Mouse (Mus musculus) gastrocnemius, adult 8-10 months (tissue): ENCODE results near the gene Dnah11. TPM values are rescaled to one million over a fixed set of nuclear protein-coding genes. Genes with fewer than 3 reads are reported as not detected.

Experiments
- DNase-seq, 2 experiments: peaks; one replicate each; pipeline ENCODE4 v3.0.0; 2022; ENCODE audit warnings: low spot score in 2 of 2
- total RNA-seq, 4 experiments: library from RNA; stranded (reverse); gene quantifications; 2 replicates each; pipeline ENCODE4 v1.2.4; 2022

Dnah11 gene
- total RNA-seq, 4 experiments from 2014 or later, result 0.03 TPM; not detected in 3

GRCm38 (mm10) chr12:117872265-117872664 lies 326.6 kb downstream of the Dnah11 start:
- no peak for DNase-seq

DNA sequence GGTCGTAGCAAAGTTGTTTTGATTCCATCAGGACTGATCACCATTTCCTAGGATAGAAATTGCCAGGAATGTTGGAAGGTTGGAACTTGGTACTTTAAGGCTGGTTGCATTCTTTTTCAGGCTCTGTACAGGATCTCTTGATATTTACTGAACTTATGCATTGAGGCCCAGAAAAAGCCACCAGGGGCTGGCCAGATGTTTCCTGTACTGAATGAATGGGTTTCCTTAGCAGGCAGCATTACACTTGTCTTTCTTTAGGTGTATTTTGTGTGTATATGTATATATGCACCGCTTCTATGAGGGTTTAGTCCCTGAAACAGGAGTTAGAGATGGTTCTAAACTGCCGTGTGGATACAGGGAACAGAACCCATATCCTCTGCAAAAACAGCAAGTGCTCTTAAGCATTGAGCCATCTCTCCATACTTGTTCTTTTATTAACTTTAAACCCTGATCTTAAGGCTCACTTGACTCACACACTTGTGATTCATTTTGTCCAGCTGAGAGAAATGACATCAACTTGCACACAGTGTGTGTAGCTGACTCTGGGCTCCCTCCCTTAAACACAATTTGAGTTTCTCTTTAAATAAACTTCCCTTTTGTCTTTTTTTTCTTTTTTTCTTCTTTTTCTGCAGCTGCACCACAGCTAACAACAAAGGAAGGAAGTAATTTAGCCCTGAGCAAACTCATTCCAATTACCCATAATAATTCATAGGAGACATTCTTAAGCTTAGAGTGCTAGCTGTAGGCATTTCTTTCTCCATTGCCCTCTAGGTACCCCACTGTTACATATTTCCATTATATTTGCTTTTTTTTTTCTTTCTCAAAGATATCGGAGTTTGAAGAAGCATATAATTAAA lies 330.9 kb downstream of the Dnah11 start:
- no peak for DNase-seq

DNA sequence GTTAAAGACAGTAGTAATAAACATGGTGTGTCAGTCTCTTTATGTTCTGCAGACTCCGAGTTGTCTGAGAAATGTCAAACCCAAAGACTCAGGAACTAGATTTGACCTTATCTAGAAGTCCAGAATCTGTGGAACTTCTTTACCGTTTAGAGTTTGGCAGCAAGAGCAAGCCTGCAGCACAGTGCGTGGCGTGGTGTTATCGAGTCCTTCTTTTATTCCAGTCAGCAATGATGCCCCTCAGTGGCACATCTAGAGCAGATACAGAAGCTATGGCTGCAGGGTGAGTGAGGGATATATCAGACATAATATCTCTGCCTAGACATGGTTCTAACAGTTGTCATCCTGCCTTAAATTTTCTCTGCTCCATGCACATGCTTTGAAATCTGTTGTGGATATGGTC lies 336.2 kb downstream of the Dnah11 start:
- DNase-seq, result no peak

GRCm38 (mm10) chr12:117861249-117861648 lies 337.6 kb downstream of the Dnah11 start:
- no peak for DNase-seq

- no peak for DNase-seq
Measured at GRCm38 (mm10) chr12:117860840-117861239, 338.0 kb downstream of the Dnah11 start.

GRCm38 (mm10) chr12:117857884-117858283 lies 341.0 kb downstream of the Dnah11 start:
- no peak for DNase-seq

DNA sequence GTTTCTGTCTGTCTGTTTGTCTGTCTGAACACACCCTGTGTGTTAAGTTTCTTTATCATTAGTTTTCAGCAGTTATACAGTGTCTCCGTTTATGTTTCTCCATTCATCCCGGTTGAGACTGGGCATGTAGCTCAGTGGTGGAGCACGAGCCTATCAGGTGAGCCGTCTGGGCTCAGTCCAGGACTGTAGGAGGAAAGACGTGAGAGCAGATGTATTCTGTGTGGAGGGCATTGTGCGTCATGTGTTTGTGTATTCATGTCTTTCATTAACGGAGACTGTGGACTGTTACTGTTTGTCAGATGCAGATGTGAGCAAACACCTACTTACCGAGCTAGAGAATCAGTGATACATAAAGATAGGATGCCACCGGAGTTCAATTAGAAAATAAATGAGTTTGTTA lies 341.8 kb downstream of the Dnah11 start:
- no peak for DNase-seq

DNA sequence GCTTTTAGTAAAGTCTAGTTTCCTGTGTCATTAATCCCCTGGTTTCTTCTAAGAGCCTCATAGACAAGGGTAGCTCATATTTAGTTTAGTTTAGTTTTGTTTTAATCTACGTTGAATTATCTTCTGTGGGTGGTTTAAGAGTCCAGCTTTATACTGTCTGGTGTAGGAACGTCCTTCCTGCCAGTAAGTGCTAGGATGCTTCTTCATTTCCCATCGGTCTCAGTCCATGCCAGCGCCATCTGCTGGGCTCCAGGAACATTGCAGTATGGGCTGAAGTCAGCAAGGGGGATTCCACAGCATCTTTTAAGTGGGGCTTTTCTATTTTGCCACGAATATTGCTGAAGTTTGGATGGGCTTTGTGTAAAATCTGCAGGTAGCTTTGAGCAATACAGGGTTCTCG lies 345.5 kb downstream of the Dnah11 start:
- DNase-seq, result no peak

GRCm38 (mm10) chr12:117850472-117850871 lies 348.4 kb downstream of the Dnah11 start:
- no peak for DNase-seq

DNA sequence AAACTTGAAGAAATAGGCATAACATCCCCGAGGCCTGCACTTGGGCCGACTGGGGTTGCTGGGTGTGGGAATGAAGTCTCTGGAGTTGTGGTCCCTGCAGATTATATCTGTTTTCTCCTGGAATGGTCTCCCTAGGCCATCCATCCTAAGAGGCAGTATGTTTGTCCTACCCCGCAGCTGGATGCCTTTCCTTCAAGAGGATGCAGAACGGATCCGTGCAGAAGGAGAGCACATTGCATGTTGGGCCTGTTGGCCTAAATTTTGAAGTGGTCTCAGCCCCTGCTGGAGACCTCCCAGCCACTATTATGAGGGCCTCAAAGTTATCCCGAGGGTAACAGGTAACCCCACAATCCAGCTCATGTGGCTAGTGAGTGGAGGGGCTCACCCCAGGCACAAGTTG lies 350.2 kb downstream of the Dnah11 start:
- no peak for DNase-seq

GRCm38 (mm10) chr12:117844917-117845316 lies 353.9 kb downstream of the Dnah11 start:
- DNase-seq, result no peak

DNA sequence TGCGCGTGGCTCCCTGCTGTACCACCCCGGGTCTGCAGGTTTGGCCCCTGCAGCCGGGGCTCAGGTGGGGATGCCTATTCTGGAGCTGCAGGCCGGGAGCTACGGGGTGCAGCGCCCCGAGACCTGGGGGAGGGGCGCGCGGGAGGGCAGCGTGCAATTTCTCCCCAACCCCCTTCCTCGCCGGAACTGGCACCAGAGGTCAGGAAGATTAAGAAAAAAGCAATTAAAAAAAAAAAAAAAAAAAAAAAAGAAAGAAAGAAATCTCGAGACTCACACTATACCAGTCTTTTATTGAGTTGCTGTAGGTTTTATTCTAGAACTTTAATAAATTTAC lies 354.8 kb downstream of the Dnah11 start:
- DNase-seq, result no peak

GRCm38 (mm10) chr12:117843302-117844074 lies 355.4 kb downstream of the Dnah11 start:
- DNase-seq, result peak in 1 of 2 experiments; percentile 6

GRCm38 (mm10) chr12:117842676-117843075 lies 356.2 kb downstream of the Dnah11 start:
- no peak for DNase-seq

DNA sequence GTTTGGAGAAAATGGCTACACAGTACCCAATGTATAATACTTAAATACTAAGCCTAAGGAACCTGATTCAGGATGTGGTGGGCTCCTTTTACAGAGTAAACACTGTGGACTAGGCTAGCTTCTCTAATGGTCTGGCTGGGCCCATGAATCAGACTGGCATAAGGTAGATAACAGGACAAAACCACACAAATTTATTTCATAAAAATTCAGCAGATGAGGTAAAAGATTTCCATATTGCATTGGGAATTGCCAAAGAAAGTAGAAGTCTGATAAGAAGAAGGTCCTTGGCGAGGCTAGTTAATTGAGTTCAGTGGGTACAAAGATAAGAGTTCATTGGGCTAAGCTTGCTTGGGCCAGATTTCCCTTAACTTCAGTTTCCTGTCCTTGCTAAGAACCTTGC lies 358.1 kb downstream of the Dnah11 start:
- DNase-seq, result no peak

DNA sequence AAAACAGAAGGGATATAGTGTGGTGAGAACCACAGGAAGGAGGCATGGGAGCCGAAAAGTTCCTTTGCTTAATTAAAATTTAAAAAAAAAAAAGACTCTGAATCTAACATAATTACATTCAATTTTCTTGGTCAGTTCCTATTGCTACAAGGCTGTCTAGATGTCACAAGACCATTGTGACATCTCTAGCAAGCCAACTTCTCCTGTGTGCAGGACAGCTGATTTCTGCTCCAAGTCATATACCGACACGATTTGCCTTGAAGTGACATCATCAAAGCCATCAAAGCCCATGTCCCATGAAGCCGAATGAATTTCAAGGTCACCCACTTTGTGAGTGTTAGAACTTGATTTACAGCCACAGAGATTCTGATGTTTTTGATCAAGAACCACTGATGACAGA lies 361.5 kb downstream of the Dnah11 start:
- no peak for DNase-seq

DNA sequence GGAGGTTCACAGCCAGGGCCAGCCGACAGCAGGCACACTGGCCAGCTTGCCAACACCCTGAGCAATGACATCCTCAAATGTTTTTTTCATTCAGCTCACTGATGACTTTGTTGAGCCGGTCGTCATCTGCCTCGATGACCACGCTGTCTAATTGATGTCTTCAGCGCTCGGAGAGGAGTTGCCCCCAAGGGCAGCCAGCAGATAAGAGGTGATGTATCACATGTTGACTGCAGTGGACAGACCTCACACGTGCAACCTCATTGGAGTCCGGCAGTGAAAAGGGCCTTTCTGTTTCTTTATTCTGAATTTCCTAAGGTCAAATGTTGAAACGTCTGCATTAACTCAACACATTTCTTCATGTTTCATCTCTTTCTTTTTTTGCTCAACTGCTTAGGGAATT lies 363.5 kb downstream of the Dnah11 start:
- no peak for DNase-seq

DNA sequence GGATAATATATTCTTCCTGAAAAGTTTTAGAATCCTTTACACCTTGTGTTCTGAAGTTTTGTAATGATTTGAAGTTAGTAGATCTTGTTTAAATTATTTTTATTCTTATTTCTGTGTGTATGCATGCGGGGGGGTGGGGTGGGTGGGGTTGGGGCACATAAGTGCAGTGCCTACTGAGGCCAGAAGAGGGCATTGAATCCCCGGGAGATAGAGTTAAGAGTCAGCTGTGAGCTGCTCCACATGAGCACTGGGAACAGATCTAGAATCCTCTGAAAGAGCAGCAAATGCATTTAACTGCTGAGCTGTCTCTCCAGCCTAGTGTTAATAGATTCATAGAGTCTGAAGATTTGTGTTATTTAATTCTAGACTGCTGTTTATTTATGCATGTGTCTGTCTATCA lies 364.2 kb downstream of the Dnah11 start:
- no peak for DNase-seq

DNA sequence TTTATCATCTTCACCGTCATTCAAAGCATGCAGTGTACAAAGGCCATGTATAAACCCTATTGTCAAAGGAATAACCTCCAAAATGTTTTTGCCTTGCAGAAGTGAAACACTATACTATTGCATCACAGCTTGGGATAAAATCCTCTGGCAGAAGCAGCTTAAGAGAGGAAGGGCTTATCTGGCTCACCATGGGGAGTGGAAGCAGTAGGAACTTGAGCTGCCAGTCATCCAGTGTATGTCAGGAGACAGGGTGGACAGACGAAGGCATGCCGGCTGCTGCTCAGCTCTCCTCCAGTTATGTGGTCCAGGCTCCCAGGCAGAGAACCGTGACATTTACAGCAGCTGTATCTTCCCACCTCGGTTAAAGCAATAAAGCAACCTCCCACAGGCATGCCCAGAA lies 366.7 kb downstream of the Dnah11 start:
- DNase-seq, result no peak

- DNase-seq, result no peak
Measured at GRCm38 (mm10) chr12:117831351-117831961, 367.4 kb downstream of the Dnah11 start.

DNA sequence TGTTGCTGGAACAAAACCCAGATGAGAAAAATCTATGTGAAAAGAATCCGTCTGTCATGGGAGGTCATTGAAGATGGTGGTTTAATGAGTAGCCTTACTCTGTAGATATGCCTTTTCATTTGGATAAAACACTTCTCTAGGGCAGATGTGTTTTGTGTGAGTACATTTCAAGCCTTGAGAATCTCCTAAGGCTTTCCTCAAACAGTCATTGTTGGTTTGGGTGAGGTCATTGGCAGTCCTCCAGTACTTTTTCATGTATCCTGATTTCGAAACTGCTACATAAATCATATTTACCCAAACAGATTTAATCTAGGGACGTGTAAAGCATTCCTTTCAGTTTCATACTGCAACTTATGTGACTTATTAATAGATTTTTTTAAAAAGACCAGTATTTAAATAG lies 370.5 kb downstream of the Dnah11 start:
- no peak for DNase-seq
